Mouse (Mus musculus): ENCODE measurements at regions not wholly inside any gene's neighbourhood (a gene's known extent, or its start where the extent isn't known, plus 50 kb on each side); places are given as distances from the start of the nearest gene placed in this dataset.

GRCm38 (mm10) chr14:72155197-72155907 lies 336.3 kb downstream of the Gm9195 start:
- Histone ChIP-seq H3K27ac (replicated peaks; ENCODE audit: low read depth, low read length) (no peak overlapping the region), H3K27me3 (ENCODE audit: control insufficient read depth, insufficient read depth, low read length) (no peaks in the 10 kb centered on the region), H3K9ac (ENCODE audit: low read depth, low read length, severe bottlenecking) (no peak overlapping the region), H3K4me2 (replicated peaks; ENCODE audit: low read depth, low read length, severe bottlenecking) (no peak overlapping the region), H3K36me3 (ENCODE audit: control insufficient read depth, insufficient read depth, low read length) (no peaks in the 10 kb centered on the region), H3K4me3 (replicated peaks; ENCODE audit: low read length) (no peak overlapping the region), H3K9me3 (ENCODE audit: control insufficient read depth, low read length) (no peaks in the 10 kb centered on the region), H3K4me1 (ENCODE audit: control insufficient read depth, insufficient read depth, low read length) (0 out of 2 replicates have a peak, but pooled peaks cover 4% of the 10 kb centered on the region)
- no peak for ATAC-seq (ENCODE audit: low FRiP score, low read depth)
- WGBS = 34% methylated on average over 11 of the region's 11 CpGs
- no peak for DNase-seq (ENCODE audit: low spot score)
- no peak for TF ChIP-seq POLR2A (IDR thresholded peaks at IDR 0.05; ENCODE audit: borderline replicate concordance, extremely low read depth, insufficient read depth, insufficient read length)

GRCm38 (mm10) chr14:72151676-72152075 lies 340.0 kb downstream of the Gm9195 start:
- no peak for ATAC-seq (ENCODE audit: low FRiP score, low read depth)
- 65% methylated on average over 4 of the region's 4 CpGs for WGBS
- DNase-seq (ENCODE audit: low spot score) = no peak
- Histone ChIP-seq H3K27me3 (ENCODE audit: control insufficient read depth, insufficient read depth, low read length) (no peaks in the 10 kb centered on the region), H3K4me2 (replicated peaks; ENCODE audit: low read depth, low read length, severe bottlenecking) (no peak overlapping the region), H3K4me3 (replicated peaks; ENCODE audit: low read length) (no peak overlapping the region), H3K27ac (replicated peaks; ENCODE audit: low read depth, low read length) (no peak overlapping the region), H3K9me3 (ENCODE audit: control insufficient read depth, low read length) (no peaks in the 10 kb centered on the region), H3K36me3 (ENCODE audit: control insufficient read depth, insufficient read depth, low read length) (no peaks in the 10 kb centered on the region), H3K4me1 (ENCODE audit: control insufficient read depth, insufficient read depth, low read length) (no peaks in the 10 kb centered on the region), H3K9ac (ENCODE audit: low read depth, low read length, severe bottlenecking) (no peak overlapping the region)
- no peak for TF ChIP-seq POLR2A (IDR thresholded peaks at IDR 0.05; ENCODE audit: borderline replicate concordance, extremely low read depth, insufficient read depth, insufficient read length)

- no peak overlapping the region for H3K9ac ChIP-seq (ENCODE audit: low read depth, low read length, severe bottlenecking)
- no peak for ATAC-seq (ENCODE audit: low FRiP score, low read depth)
- H3K27me3 ChIP-seq (ENCODE audit: control insufficient read depth, insufficient read depth, low read length) = no peaks in the 10 kb centered on the region
- no peak overlapping the region for H3K4me3 ChIP-seq (replicated peaks; ENCODE audit: low read length)
- no peaks in the 10 kb centered on the region for H3K36me3 ChIP-seq (ENCODE audit: control insufficient read depth, insufficient read depth, low read length)
- WGBS = 22% methylated on average over 4 of the region's 4 CpGs
- H3K4me1 ChIP-seq (ENCODE audit: control insufficient read depth, insufficient read depth, low read length) = no peaks in the 10 kb centered on the region
- no peak for TF ChIP-seq POLR2A (IDR thresholded peaks at IDR 0.05; ENCODE audit: borderline replicate concordance, extremely low read depth, insufficient read depth, insufficient read length)
- no peak overlapping the region for H3K27ac ChIP-seq (replicated peaks; ENCODE audit: low read depth, low read length)
- H3K4me2 ChIP-seq (replicated peaks; ENCODE audit: low read depth, low read length, severe bottlenecking) = no peak overlapping the region
- peak; percentile 25 for DNase-seq (ENCODE audit: low spot score)
- no peaks in the 10 kb centered on the region for H3K9me3 ChIP-seq (ENCODE audit: control insufficient read depth, low read length)
Measured at GRCm38 (mm10) chr14:72149463-72149862, 342.2 kb downstream of the Gm9195 start.

- Histone ChIP-seq H3K4me1 (ENCODE audit: control insufficient read depth, insufficient read depth, low read length) (no peaks in the 10 kb centered on the region), H3K9ac (ENCODE audit: low read depth, low read length, severe bottlenecking) (no peak overlapping the region), H3K27ac (replicated peaks; ENCODE audit: low read depth, low read length) (no peak overlapping the region), H3K4me2 (replicated peaks; ENCODE audit: low read depth, low read length, severe bottlenecking) (no peak overlapping the region), H3K9me3 (ENCODE audit: control insufficient read depth, low read length) (no peaks in the 10 kb centered on the region), H3K27me3 (ENCODE audit: control insufficient read depth, insufficient read depth, low read length) (no peaks in the 10 kb centered on the region), H3K36me3 (ENCODE audit: control insufficient read depth, insufficient read depth, low read length) (no peaks in the 10 kb centered on the region), H3K4me3 (replicated peaks; ENCODE audit: low read length) (no peak overlapping the region)
- ATAC-seq (ENCODE audit: low FRiP score, low read depth) (no peak), DNase-seq (ENCODE audit: low spot score) (no peak)
- TF ChIP-seq POLR2A (IDR thresholded peaks at IDR 0.05; ENCODE audit: borderline replicate concordance, extremely low read depth, insufficient read depth, insufficient read length) = no peak
- 52% methylated on average over 1 of the region's 1 CpGs for WGBS
Measured at GRCm38 (mm10) chr14:72148886-72149285, 342.8 kb downstream of the Gm9195 start.

GRCm38 (mm10) chr14:72146381-72146780 lies 345.3 kb downstream of the Gm9195 start:
- Histone ChIP-seq H3K27me3 (ENCODE audit: control insufficient read depth, insufficient read depth, low read length) (no peaks in the 10 kb centered on the region), H3K9me3 (ENCODE audit: control insufficient read depth, low read length) (no peaks in the 10 kb centered on the region), H3K4me1 (ENCODE audit: control insufficient read depth, insufficient read depth, low read length) (no peaks in the 10 kb centered on the region), H3K27ac (replicated peaks; ENCODE audit: low read depth, low read length) (no peak overlapping the region), H3K36me3 (ENCODE audit: control insufficient read depth, insufficient read depth, low read length) (no peaks in the 10 kb centered on the region), H3K9ac (ENCODE audit: low read depth, low read length, severe bottlenecking) (no peak overlapping the region), H3K4me2 (replicated peaks; ENCODE audit: low read depth, low read length, severe bottlenecking) (no peak overlapping the region), H3K4me3 (replicated peaks; ENCODE audit: low read length) (no peak overlapping the region)
- WGBS = 50% methylated on average over 2 of the region's 2 CpGs
- TF ChIP-seq POLR2A (IDR thresholded peaks at IDR 0.05; ENCODE audit: borderline replicate concordance, extremely low read depth, insufficient read depth, insufficient read length) = no peak
- no peak for DNase-seq (ENCODE audit: low spot score)
- no peak for ATAC-seq (ENCODE audit: low FRiP score, low read depth)
